Mouse (Mus musculus) megakaryocyte, embryonic 14.5 days (primary cell): Measurements from ENCODE around the gene Rnf126.

Source experiments
- FLI1 ChIP-seq: IDR thresholded peaks from 2 replicates; pipeline ENCODE4 v1.6.1; 2012; ENCODE audit warnings: low read length, inconsistent platforms, mixed read lengths
- GATA1 ChIP-seq: IDR thresholded peaks from 3 replicates; pipeline ENCODE4 v1.6.1; 2012; ENCODE audit warnings: mixed read lengths, low read length, inconsistent platforms, borderline replicate concordance

DNA sequence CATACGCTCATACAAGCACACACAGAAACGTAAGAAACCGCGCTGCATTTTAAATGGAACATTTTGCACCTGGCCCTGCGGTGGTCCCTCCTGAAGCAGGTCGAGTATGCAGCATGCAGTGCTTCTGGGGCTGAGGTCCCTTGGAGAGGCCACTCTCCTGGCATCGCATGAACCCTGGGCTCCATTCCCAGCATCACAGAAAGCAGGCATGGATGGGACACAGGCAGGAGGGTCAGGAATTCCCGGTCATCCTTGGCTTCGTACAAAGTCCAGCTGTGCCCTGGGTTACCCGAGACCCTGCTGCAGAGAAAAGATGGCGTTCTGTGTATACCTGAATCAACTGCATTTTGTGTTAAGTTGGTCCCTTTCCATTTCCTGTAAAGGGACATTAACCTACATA, 33.8 kb upstream of the Rnf126 start:
- TF ChIP-seq GATA1 (no peak), FLI1 (no peak)
